8 mouse cellular contexts compared by ENCODE assay signal in genomic region chr4:150664726-150665125, GRCm38 (mm10). TPM values are rescaled to one million over a fixed set of nuclear protein-coding genes. Genes with fewer than 3 reads are reported as not detected.
DNase-seq lines count a peak whose midpoint lies in the region; ATAC-seq and TF ChIP-seq lines count a peak whose summit lies in the region.
"Had no signal": no experiment of that assay in that cellular context is flagged by ENCODE, and none has a peak within 500 bp of the region (broad histone marks: within the 10 kb centered on the region; RNA-seq: fewer than 3 reads in every experiment).

No protein-coding gene starts in this region.

- H3K27me3 ChIP-seq in kidney, adult 2 months (replicated peaks; ENCODE audit: control insufficient read depth, insufficient read depth, low read length): no peaks in the 10 kb centered on the region
- no peaks in the 10 kb centered on the region for H3K27me3 ChIP-seq in kidney, embryonic 16.5 days (ENCODE audit: insufficient read depth, low read length)
- H3K27me3 ChIP-seq in C2C12 (ENCODE audit: control insufficient read depth, insufficient read depth, insufficient read length): no peaks in the 10 kb centered on the region
- H3K27me3 ChIP-seq in lung, embryonic 14.5 days (ENCODE audit: insufficient read depth, low read length): no peaks in the 10 kb centered on the region

- H3K9me3 ChIP-seq in kidney, embryonic 16.5 days (ENCODE audit: low read length): no peaks in the 10 kb centered on the region
- H3K9me3 ChIP-seq in lung, embryonic 14.5 days (ENCODE audit: low read depth, low read length): no peaks in the 10 kb centered on the region

- H3K4me2 ChIP-seq in kidney, embryonic 16.5 days (replicated peaks; ENCODE audit: low read depth, low read length): no peak overlapping the region
- no peak overlapping the region for H3K4me2 ChIP-seq in lung, embryonic 14.5 days

- H3K79me3 ChIP-seq in C2C12 (ENCODE audit: low read depth): no peaks in the 10 kb centered on the region

- no peak for ATAC-seq in kidney, embryonic 16.5 days (ENCODE audit: low FRiP score, low TSS enrichment)
- no peak for ATAC-seq in lung, embryonic 14.5 days (ENCODE audit: insufficient read depth)

- H3K9ac ChIP-seq in kidney, embryonic 16.5 days (replicated peaks; ENCODE audit: low read length): no peak overlapping the region
- no peak overlapping the region for H3K9ac ChIP-seq in lung, embryonic 14.5 days

- no peaks in the 10 kb centered on the region for H3K36me3 ChIP-seq in kidney, adult 2 months (ENCODE audit: control insufficient read depth, insufficient read depth, low read length)
- H3K36me3 ChIP-seq in kidney, embryonic 16.5 days (ENCODE audit: insufficient read depth, low read length): no peaks in the 10 kb centered on the region
- H3K36me3 ChIP-seq in C2C12 (ENCODE audit: control insufficient read depth, insufficient read depth): no peaks in the 10 kb centered on the region
- no peaks in the 10 kb centered on the region for H3K36me3 ChIP-seq in lung, embryonic 14.5 days (ENCODE audit: insufficient read depth)

- peak; percentile 60 for TF ChIP-seq CTCF in kidney, adult 2 months (conservative IDR thresholded peaks at IDR 0.05; ENCODE audit: insufficient read depth, insufficient read length, low read depth, low read length)
- peak; percentile 36 for TF ChIP-seq CTCF in C2C12 (IDR thresholded peaks at IDR 0.05; ENCODE audit: control insufficient read depth, insufficient read depth, insufficient read length)
- TF ChIP-seq CTCF in lung, embryonic 14.5 days (IDR thresholded peaks at IDR 0.05; ENCODE audit: low read depth): peak; percentile 58

- WGBS in kidney, adult 2 months: 87% methylated on average over 7 of the region's 7 CpGs
- WGBS in kidney, embryonic 16.5 days: 78% methylated on average over 7 of the region's 7 CpGs
- WGBS in lung, embryonic 14.5 days: 81% methylated on average over 7 of the region's 7 CpGs

- H3K4me3 ChIP-seq in kidney, adult 2 months (ENCODE audit: insufficient read depth, low read depth, low read length): no peak overlapping the region
- no peak overlapping the region for H3K4me3 ChIP-seq in kidney, embryonic 16.5 days (ENCODE audit: low read length)
- H3K4me3 ChIP-seq in C2C12 (ENCODE audit: insufficient read depth, poor library complexity, severe bottlenecking): no peak overlapping the region
- H3K4me3 ChIP-seq in lung, embryonic 14.5 days (ENCODE audit: low read depth, low read length): no peak overlapping the region

- no peaks in the 10 kb centered on the region for H3K79me2 ChIP-seq in C2C12 (ENCODE audit: control insufficient read depth, insufficient read depth)

- peak; percentile 42 for DNase-seq in kidney, adult 2 months
- DNase-seq in NIH3T3 (ENCODE audit: low read depth): peak; percentile 29
- peak; percentile 50 for DNase-seq in lung, embryonic 14.5 days
- no peak for DNase-seq in right cerebral cortex, postnatal 25 days
- DNase-seq in thymus, postnatal 10 days (ENCODE audit: low spot score in 2 of 2): no peak

- no peak overlapping the region for H3ac ChIP-seq in C2C12 (ENCODE audit: control insufficient read depth, insufficient read length, low read depth)

- TF ChIP-seq POLR2A in kidney, adult 2 months (IDR thresholded peaks at IDR 0.05; ENCODE audit: low read depth, low read length): no peak

- H3K4me1 ChIP-seq in kidney, adult 2 months (ENCODE audit: control insufficient read depth, insufficient read depth, low read length): no peaks in the 10 kb centered on the region
- H3K4me1 ChIP-seq in kidney, embryonic 16.5 days (ENCODE audit: insufficient read depth, low read length): peaks cover 15% of the 10 kb centered on the region
- peaks cover 6% of the 10 kb centered on the region; the same call in 1 of the 2 replicates for H3K4me1 ChIP-seq in lung, embryonic 14.5 days (ENCODE audit: insufficient read depth)

- no peak overlapping the region for H3K27ac ChIP-seq in kidney, adult 2 months (ENCODE audit: insufficient read depth, low read depth, low read length)
- no peak overlapping the region for H3K27ac ChIP-seq in kidney, embryonic 16.5 days (ENCODE audit: low read length)
- no peak overlapping the region for H3K27ac ChIP-seq in lung, embryonic 14.5 days (ENCODE audit: low read depth)

TF ChIP-seq in C2C12, 6 proteins besides CTCF, POLR2A, EP300 and RAD21:
- no peak for TF ChIP-seq MYOG (IDR thresholded peaks at IDR 0.05; ENCODE audit: control insufficient read depth, extremely low read depth, insufficient read length)
- TF ChIP-seq USF1 (IDR thresholded peaks at IDR 0.05; ENCODE audit: low read depth): no peak
- TF ChIP-seq CEBPB (IDR thresholded peaks at IDR 0.05; ENCODE audit: low read depth): no peak
- TF ChIP-seq FOSL1 (IDR thresholded peaks at IDR 0.05; ENCODE audit: insufficient read depth, low read length, poor library complexity, severe bottlenecking): no peak
- no peak for TF ChIP-seq MYOD1 (IDR thresholded peaks at IDR 0.05; ENCODE audit: control insufficient read depth, insufficient read length, low read depth)
- TF ChIP-seq MAX (IDR thresholded peaks at IDR 0.05): no peak

RNA-seq across cellular contexts. Expression of gene Slc45a1, which starts 12.8 kb away (rescaled TPM):
- 0.08 and 0.17 TPM in 2 replicates for polyA plus RNA-seq in kidney, adult 2 months (2012; rRNA removed)
- polyA plus RNA-seq in kidney, embryonic 16.5 days (2015; fragmentation: Nextera tagmentation; extraction: Ambion mirVana): 0.12 and 0.17 TPM in 2 replicates
- 0.01 TPM for polyA plus RNA-seq in C2C12 (2012; fragmentation: generic; extraction: Trizol)
- polyA plus RNA-seq in lung, embryonic 14.5 days (2014; fragmentation: Nextera tagmentation; extraction: Ambion mirVana): not detected in 2 replicates
- polyA plus RNA-seq: liver, embryonic 16.5 days had no signal

Comparison
In these comparisons a context has a peak if more than half of its experiments do, and no peak if none do; other contexts are left out.
1. DNase-seq: peak in kidney, adult 2 months (single experiment), NIH3T3 (single experiment) and lung, embryonic 14.5 days (single experiment); none in right cerebral cortex, postnatal 25 days (single experiment) and thymus, postnatal 10 days (0 of 2).
2. Peak in every context shown above with its lines, with median percentiles within 50 percentile points of each other: CTCF ChIP-seq.